Mouse (Mus musculus) embryonic fibroblast, embryonic 13.5 days (primary cell): ENCODE measurements around the gene Cdiptos. TPM values are rescaled to one million over a fixed set of nuclear protein-coding genes. Genes with fewer than 3 reads are reported as not detected.
A peak's percentile ranks its signal among the peaks of the same experiment; 100 is the strongest.

ENCODE experiments used
- H3K27ac ChIP-seq: 2 replicates; pipeline ENCODE4 v1.5.1; 2012; ENCODE audit warnings: low read length, control low read depth, inconsistent platforms; ENCODE audit not compliant: insufficient read depth
- H3K4me1 ChIP-seq: 2 replicates; pipeline ENCODE4 v1.6.1; 2011; ENCODE audit warnings: low read length; ENCODE audit not compliant: control insufficient read depth, insufficient read depth
- H3K4me3 ChIP-seq: 2 replicates; pipeline ENCODE4 v1.5.1; 2011; ENCODE audit warnings: mild to moderate bottlenecking, control low read depth, low read length; ENCODE audit not compliant: insufficient read depth
- CTCF ChIP-seq: IDR thresholded peaks from 2 replicates; pipeline ENCODE4 v1.5.1; 2011; ENCODE audit warnings: mild to moderate bottlenecking, control low read depth, low read length, moderate library complexity, borderline replicate concordance; ENCODE audit not compliant: insufficient read depth
- POLR2A ChIP-seq: IDR thresholded peaks from 2 replicates; pipeline ENCODE4 v1.6.1; 2011; ENCODE audit warnings: low read depth, mild to moderate bottlenecking, control low read depth, low read length, moderate library complexity
- polyA plus RNA-seq: library from polyadenylated mRNA; stranded (reverse); fragments of >200 nt; gene quantifications from 2 replicates; pipeline ENCODE4 v1.2.4, GENCODE M21; 2011; ENCODE audit warnings: low read depth; ENCODE audit not compliant: missing spikeins, insufficient read length

The Cdiptos gene
- polyA plus RNA-seq, 1 experiment = 1.7 TPM

DNA sequence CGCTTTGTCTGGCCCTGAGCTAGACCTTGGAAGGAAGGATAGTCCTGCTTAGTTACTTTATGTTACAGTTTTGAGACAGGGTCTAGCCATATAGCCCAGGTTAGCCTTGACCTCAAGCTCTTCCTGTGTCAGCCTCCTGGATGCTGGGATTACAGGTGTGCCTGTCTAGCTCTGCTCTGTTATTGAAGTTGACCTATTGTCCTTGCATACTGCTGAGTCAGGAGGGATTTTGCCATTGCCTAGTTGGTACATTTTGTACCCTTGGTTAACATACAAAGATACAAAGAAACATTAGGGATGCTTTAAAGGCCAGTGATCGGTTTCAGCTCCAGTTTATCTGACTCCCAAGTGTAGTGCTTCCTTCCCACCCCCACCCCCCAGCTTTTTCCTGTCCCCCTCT is 43.2 kb downstream of the Cdiptos start:
- Histone ChIP-seq H3K4me3 (no peak overlapping the region), H3K4me1 (no peaks in the 10 kb centered on the region), H3K27ac (no peak overlapping the region)
- no peak for TF ChIP-seq POLR2A

DNA sequence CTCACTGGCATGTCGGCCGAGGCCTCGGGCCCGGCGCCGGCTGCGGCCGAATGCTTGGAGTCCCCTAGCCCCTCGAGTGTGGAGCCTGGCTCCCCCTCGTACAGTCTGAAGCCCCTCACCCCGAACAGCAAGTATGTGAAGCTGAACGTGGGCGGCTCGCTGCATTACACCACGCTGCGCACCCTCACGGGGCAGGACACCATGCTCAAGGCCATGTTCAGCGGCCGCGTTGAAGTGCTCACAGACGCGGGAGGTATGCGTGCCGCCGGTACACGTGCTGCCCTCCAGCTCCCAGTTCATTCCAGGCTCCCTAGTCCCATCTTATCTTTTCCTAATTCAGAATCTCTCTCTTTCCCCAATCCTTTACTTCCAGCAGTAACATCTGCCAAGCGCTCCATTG is 46.9 kb downstream of the Cdiptos start:
- Histone ChIP-seq H3K4me1 (no peaks in the 10 kb centered on the region), H3K4me3 (peak overlapping the region; percentile 67), H3K27ac (0 out of 2 replicates have a peak overlapping the region, but pooled peaks have one; percentile 3)
- TF ChIP-seq CTCF (no peak), POLR2A (peak; percentile 2; the same call in 1 of the 2 replicates)

DNA sequence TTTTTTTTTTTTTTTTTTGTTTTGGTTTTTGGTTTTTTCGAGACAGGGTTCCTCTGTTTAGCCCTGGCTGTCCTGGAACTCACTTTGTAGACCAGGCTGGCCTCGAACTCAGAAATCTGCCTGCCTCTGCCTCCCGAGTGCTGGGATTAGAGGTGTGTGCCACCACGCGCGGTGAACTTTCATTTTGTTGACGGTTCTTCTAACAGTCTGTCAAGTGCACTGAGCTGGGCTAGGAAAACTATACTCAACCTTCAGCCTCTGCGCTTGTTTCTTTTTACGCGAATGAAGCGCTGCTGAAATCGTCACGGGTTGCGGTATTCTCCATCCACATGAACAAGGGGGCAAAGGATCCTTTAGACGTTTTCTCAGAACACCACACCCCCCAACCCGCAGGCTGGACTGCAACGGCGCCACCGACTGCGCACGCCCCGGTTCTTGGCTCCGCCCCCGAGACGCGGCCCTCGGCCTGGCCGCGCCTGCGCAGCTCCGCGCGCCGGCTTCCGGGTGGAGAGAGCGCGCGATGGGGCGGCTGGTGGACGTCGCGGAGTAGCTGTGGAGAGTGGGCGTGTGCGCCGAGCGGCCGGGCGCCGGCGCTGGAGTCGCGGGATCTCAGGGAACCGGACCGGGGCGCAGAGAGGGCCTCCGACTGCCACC is 47.4 kb downstream of the Cdiptos start, which contains the start of gene Kctd13:
Kctd13 (plus strand) TSS at position 496 of the 654 bp plus-strand sequence.
- Histone ChIP-seq H3K4me3 (peak within 1 kb of the TSS; percentile 67), H3K27ac (0 out of 2 replicates have a peak within 1 kb of the TSS, but pooled peaks have one; percentile 8), H3K4me1 (no peaks in the 10 kb centered on the region)
- TF ChIP-seq POLR2A = peak; percentile 65; the same call in 1 of the 2 replicates
- TF ChIP-seq CTCF = no peak

GRCm38 (mm10) chr7:126926299-126926698 is 49.6 kb downstream of the Cdiptos start:
- Histone ChIP-seq H3K4me1 (no peaks in the 10 kb centered on the region), H3K4me3 (no peak overlapping the region), H3K27ac (no peak overlapping the region)
- TF ChIP-seq CTCF = no peak
- TF ChIP-seq POLR2A = no peak

DNA sequence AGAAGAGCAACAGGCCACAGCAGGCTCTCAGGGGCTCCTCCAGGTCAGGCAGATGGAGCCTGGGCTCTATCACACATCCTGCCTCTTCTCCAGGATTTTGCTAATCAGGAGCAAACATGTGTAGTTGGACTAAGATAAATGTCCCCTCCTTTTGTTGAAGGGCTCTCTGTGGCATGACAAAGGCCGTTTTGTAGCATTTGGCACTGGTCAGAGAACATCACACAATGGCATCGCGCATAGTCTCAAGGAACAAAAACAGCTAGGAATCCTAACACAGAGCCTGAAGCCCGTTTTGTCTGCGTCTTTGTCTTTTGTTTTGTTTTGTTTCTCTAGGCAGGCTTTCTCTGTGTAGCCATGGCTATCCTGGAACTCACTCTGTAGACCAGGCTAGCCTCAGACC is 51.9 kb downstream of the Cdiptos start:
- Histone ChIP-seq H3K4me3 (no peak overlapping the region), H3K27ac (no peak overlapping the region), H3K4me1 (no peaks in the 10 kb centered on the region)
- TF ChIP-seq CTCF (no peak), POLR2A (no peak)

DNA sequence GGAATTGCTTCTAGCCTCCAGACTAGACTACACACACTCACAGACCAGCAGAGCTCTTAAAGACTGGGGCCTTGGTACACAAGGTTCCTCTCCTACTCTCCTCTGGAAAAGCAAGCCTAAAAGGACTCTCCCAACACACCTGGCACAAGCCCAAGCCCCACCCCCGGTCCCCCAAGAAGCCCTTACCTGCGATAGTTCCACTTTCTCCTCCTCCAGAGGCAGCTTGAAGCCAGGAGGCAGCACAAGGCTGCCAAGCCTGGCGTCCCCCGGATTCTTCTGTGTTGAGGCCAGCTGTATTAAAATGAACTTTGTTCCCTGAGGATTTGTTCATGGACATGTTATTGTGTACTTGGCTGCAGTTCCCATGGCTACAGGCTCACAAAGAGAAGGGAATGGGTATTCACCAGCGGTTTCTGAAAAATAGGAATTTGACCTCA is 53.3 kb downstream of the Cdiptos start, which contains the start of gene Tmem219:
Tmem219 (minus strand) TSS at position 294 of the 437 bp plus-strand sequence.
- H3K27ac ChIP-seq = no peak within 1 kb of the TSS

More for the DNA sequence above, 53.3 kb downstream of the Cdiptos start, which contains the start of gene Tmem219:
- Histone ChIP-seq H3K4me3 (no peak within 1 kb of the TSS), H3K4me1 (no peaks in the 10 kb centered on the region)
- TF ChIP-seq POLR2A (no peak), CTCF (no peak)

Other genes with a start within 250 kb of the Cdiptos start
- gene Mapk3, start 216.5 kb downstream of the Cdiptos start, polyA plus RNA-seq = 132 and 145 TPM in 2 replicates
- 2.8 and 3.6 TPM in 2 replicates for gene Gdpd3, start 209.8 kb downstream of the Cdiptos start, polyA plus RNA-seq
- gene Ypel3, start 199.1 kb downstream of the Cdiptos start, polyA plus RNA-seq = 58.8 and 62.2 TPM in 2 replicates
- gene Tbx6, start 194.6 kb downstream of the Cdiptos start, polyA plus RNA-seq = 0.49 TPM in 1 of 2 replicates, not detected in the other
- 106 and 118 TPM in 2 replicates for gene Ppp4c, start 183.6 kb downstream of the Cdiptos start, polyA plus RNA-seq
- 0.37 and 1.2 TPM in 2 replicates for gene Fam57b, start 178.4 kb downstream of the Cdiptos start, polyA plus RNA-seq
- not detected in 2 replicates for gene 4930451I11Rik, start 144.5 kb downstream of the Cdiptos start, polyA plus RNA-seq
- not detected in 2 replicates for gene Doc2a, start 128.7 kb downstream of the Cdiptos start, polyA plus RNA-seq
- 20.5 and 40.2 TPM in 2 replicates for gene Hirip3, start 114.1 kb downstream of the Cdiptos start, polyA plus RNA-seq
- gene Ino80e, start 113.7 kb downstream of the Cdiptos start, polyA plus RNA-seq = 54.0 and 63.0 TPM in 2 replicates
- gene Taok2, start 91.4 kb downstream of the Cdiptos start, polyA plus RNA-seq = 42.0 and 45.4 TPM in 2 replicates
- 30.7 and 33.6 TPM in 2 replicates for gene Tmem219, start 53.2 kb downstream of the Cdiptos start, polyA plus RNA-seq
- 9.0 and 9.1 TPM in 2 replicates for gene Kctd13, start 47.2 kb downstream of the Cdiptos start, polyA plus RNA-seq
- 0.30 TPM in 1 of 2 replicates, not detected in the other for gene Asphd1, start 26.5 kb downstream of the Cdiptos start, polyA plus RNA-seq
- not detected in 2 replicates for gene Sez6l2, start 25.5 kb downstream of the Cdiptos start, polyA plus RNA-seq
- gene Cdipt, start 184 bp downstream of the Cdiptos start, polyA plus RNA-seq = 134 and 139 TPM in 2 replicates
- gene Mvp, start 38.5 kb upstream of the Cdiptos start, polyA plus RNA-seq = 32.2 and 47.6 TPM in 2 replicates
- 21.7 and 25.6 TPM in 2 replicates for gene Pagr1b, start 40.4 kb upstream of the Cdiptos start, polyA plus RNA-seq
- 14.0 and 14.3 TPM in 2 replicates for gene Pagr1a, start 41.3 kb upstream of the Cdiptos start, polyA plus RNA-seq
- 13.5 and 15.7 TPM in 2 replicates for gene Gm42742, start 45.0 kb upstream of the Cdiptos start, polyA plus RNA-seq
- gene Prrt2, start 45.1 kb upstream of the Cdiptos start, polyA plus RNA-seq = 3.1 and 15.3 TPM in 2 replicates
- gene Maz, start 50.9 kb upstream of the Cdiptos start, polyA plus RNA-seq = 86.9 and 127 TPM in 2 replicates
- gene Kif22, start 66.4 kb upstream of the Cdiptos start, polyA plus RNA-seq = 22.5 and 37.4 TPM in 2 replicates
- gene Zg16, start 111.2 kb upstream of the Cdiptos start, polyA plus RNA-seq = not detected in 2 replicates
- gene AI467606, start 115.3 kb upstream of the Cdiptos start, polyA plus RNA-seq = 0.42 and 1.1 TPM in 2 replicates
- gene Qprt, start 146.1 kb upstream of the Cdiptos start, polyA plus RNA-seq = 0.25 TPM in 1 of 2 replicates, not detected in the other
- gene Spn, start 161.7 kb upstream of the Cdiptos start, polyA plus RNA-seq = not detected in 2 replicates
- 66.3 and 74.3 TPM in 2 replicates for gene Cd2bp2, start 220.0 kb upstream of the Cdiptos start, polyA plus RNA-seq
- gene Tbc1d10b, start 232.4 kb upstream of the Cdiptos start, polyA plus RNA-seq = 37.0 and 37.5 TPM in 2 replicates
- 1.4 and 1.7 TPM in 2 replicates for gene Mylpf, start 232.8 kb upstream of the Cdiptos start, polyA plus RNA-seq